Mouse (Mus musculus): ENCODE results near the gene Cacng5.

- no peak for TF ChIP-seq CTCF (IDR thresholded peaks at IDR 0.05; ENCODE audit: insufficient read depth, low read length)
- no peak for TF ChIP-seq POLR2A (IDR thresholded peaks at IDR 0.05; ENCODE audit: borderline replicate concordance, extremely low read depth, low read depth, low read length)
These were observed 42.9 kb upstream of the Cacng5 start for GRCm38 (mm10) chr11:107957566-107958350.

Measured in lung, adult 2 months (tissue).